Mouse (Mus musculus) lung, postnatal 4 days (tissue): ENCODE measurements around the gene Spint5.

ENCODE experiments used
- DNase-seq, 2 experiments: peaks; one replicate each; pipeline ENCODE4 v3.0.0; 2021

Gene Spint5

DNA sequence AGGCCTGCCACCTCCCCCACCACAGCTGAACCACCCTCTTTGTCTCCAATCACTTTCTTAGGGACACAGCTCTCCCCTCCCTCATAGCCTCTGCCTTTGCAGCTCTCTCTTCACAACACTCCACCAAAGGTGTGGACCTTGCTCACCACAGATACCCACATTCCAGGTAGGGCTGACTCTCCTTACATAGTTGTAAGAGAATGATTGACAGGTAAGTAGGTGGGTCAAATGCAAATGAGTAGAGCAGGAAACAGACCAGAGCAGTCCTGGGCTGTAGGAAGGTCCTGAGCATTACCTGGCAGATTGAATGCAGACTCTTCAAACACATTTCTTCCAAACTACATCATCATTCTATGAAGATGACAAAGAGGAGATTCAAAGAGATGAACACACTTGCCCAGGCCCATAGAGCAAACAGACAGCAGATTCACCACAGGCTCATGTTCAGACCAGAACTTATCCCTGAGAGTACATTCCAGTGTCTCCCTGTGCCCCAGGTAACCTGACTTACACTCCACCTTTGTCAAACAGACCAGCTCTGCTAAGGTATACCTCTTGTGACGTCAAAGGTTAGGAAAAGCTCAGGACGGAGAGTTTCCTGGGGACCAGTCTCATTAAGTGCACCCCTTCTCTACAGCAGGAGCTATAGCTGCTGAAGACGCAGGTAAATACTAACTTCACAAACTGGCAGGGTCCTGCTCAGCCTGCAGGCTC is 22.4 kb downstream of the Spint5 start:
- DNase-seq: no peak

DNA sequence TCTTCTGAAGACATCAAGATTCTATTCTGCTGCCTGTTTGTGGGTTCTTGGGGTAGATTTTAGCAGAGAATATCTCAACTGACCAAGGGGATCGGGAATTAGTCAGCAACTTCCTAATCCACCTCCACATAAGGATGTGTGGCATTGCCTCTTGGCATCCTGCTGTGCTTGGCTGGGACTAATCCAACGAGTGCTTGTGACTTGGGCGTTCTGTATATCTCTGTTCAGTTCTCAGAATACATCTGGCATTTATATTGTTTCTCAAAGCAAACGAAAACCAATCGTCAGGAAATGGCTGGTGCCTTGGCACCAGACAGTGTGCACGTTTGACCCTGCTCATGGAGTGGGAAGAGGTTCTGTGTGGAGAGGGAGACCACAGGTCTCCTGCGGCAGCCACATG is 24.8 kb downstream of the Spint5 start:
- DNase-seq: no peak

DNA sequence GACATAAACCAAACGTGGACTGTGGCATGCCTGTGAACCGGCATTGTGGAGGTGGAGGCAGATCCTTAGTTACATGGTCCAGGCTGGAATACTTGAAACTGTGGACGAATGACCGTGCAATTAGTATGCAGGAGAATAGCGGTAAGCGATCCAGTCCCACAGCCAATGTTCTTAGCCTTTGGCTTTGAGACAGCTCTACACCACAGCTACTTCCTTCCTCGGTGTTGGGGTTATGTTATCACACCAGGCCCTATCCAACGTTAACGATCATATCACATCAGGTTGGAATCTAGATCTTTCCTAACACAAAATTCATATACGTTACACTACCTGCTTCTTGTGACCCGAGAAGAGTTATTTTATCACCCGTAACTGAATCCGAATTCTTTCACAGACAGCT is 29.9 kb downstream of the Spint5 start:
- DNase-seq: no peak

DNA sequence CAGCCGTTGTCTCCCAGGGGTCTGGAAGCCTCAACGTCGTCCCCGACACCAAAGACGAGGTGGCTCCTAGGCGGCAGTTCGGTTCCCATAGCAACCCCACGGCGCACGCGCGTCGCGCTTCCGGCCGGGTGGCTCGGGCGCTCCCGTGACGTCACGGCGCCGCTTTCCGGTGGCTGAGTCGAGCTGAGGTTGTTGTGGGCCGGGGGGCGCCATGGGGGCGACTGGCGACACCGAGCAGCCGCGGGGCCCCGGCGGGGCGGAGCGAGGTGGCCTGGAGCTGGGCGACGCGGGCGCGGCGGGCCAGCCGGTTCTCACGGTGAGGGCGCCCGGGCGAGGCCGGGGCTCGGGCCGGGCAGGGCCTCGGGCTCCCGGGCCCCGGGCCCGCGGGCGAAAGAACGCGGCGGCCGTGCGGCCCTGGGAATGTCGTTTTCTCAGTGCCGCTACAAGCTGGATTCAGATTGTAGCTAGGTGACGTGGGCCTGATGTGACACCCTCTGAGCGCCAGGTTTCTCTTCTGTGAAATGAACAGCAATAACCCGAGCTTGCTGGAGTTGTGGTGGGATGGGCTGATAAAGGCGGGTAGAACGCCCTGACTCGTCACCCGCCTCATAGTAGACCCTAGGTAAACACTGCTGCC is 30.9 kb downstream of the Spint5 start, which contains the start of the genes Wfdc3 and Dnttip1:
Gene Wfdc3 (minus strand): TSS at position 89 of the 637 bp plus-strand sequence.
Gene Dnttip1 (plus strand): TSS at position 141 of the 637 bp plus-strand sequence.
- DNase-seq: peak; percentile 95

DNA sequence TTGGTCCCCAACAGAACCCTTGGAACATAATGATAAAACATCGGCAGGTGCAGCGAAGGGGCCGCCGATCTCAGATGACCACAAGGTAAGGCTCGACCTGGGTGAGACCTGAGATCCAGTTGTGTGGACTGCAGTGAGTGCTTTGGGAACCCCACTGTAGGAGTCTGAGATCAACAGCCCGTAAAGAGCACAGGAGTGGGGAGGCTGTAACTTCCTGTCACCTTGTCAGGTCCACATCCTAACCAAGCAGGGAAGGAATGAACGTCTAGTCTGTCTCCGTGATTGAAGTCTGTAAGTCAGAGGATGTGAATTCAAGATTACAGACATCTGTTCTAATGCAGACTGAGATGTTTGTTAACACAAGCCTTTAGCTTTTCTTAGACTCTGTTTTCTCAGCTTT is 31.6 kb downstream of the Spint5 start:
- DNase-seq: no peak

DNA sequence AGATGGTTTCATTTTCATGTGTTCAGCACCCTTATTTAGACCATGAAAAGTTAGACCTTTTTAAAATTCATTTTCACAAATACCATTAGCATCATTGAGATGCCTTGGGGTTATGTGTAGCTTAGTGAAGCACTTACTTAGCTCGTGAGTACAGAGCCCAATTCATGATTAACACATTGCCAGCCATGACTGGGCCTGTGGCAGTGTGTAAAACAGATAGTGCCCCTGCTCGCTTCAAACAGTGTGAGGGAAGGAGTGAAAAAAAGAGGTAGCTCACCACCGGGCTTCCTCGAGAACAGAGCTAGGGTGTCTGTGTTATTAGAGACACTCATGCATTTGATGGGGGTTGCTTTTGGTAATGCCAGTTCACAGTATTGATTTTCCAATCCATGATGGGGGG is 33.1 kb downstream of the Spint5 start:
- no peak for DNase-seq

DNA sequence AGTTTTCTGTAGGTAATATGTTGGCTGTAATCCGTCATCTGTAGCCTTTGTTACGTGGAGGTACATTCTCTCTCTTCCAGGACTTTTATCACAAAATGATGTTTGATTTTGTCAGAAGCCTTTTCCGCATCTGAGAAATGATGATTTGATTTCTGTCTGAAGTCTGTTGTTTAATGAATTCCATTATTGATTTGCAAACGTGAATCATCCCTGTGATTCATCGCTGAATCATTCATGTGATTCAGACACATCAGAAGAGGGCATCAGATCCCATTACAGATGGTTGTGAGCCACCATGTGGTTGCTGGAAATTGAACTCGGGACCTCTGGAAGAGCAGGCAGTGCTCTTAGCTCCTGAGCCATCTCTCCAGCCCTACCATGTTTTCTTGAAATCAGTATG is 33.9 kb downstream of the Spint5 start:
- DNase-seq: no peak

DNA sequence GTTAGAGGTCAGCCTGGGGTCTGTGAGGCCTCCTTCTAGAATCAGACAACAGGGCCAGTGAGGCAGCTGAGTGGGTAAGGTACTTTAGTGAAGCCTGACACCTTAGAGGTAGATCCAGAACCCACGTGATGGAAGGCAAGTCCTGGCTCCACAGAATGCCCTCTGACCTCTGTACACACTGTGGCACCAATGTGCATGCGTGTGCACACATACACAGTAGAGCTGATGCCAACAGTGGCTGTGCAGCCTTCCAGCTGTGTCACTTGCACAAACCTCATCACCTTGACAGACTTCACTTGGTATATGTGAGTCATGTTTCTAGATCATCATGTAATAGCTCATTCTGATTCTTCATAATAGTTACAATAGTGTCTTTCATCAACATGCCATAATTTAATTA is 37.3 kb downstream of the Spint5 start:
- DNase-seq: no peak

DNA sequence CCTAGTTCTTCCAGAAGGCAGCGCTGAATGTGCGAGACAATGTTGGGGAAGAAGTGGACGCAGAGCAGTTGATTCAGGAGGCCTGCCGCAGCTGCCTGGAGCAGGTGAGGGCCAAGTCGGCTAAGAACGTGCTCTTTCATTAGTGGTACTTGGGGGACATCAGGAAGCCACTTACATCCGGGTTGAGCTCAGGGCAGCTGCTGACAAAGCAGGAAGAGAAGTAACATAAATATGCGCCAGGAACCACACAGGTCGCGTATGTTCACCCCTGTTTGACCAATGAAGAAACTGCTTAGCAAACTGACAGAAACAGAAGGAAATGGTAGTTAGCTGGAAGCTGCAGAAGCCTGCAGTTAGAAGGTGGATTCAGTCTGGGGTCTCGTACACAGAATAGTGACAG is 39.0 kb downstream of the Spint5 start:
- no peak for DNase-seq

DNA sequence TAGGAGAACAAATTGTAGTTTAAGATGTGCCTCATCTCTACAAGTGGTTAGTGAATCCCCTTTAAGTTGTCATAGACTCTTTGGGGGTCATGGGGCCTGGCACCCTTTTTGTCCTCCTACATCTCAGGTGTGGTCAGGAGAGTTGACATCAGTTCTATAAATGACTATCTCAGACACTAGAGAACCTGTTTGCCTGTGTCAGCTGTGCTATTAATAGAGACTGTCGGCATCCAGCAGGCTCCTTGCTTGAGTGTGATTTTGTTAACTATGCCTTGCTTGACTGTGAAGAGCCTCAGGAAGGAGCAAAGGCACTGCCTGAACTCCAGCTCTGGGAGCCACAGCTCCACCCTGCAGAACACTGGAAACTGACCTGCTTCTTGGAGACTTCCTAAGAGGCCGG is 39.7 kb downstream of the Spint5 start:
- no peak for DNase-seq

DNA sequence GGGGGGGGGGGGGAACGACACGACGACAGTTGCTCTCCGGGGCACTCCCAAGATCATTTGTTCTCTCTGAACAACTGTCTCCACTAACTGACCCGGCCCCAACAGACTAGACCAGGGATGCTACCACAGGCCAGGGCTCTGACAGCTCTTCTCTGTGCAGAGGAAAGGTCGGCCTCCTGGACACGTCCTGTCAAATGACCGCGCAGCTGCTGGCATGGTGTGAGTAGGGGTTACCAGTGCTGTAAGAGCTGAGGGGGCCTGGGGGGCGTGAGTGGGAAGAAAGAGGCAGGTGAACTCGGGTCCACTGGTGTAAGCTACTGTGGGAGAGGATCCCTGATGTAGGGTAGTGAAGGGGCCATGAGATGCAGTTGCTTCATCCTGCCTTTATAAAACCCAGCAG is 42.7 kb downstream of the Spint5 start:
- DNase-seq: no peak

DNA sequence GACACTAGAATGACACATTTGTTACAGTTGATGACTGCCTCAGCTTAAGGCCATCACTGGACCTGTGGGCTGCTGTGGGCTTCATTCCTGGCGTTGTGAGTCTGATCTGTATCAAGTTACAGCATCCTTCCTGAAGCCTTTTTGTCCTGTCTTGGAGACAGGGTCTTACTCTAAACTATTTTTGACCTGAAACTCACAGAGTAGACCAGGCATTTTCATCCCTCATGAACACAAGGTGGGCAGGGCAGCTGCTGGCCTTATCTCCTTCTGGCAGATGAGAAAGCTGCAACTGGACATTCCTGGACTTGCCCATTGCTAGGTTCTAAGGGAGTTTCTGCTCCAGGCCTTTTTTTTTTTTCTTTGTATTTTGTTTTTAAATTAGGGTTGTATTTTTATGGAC is 43.6 kb downstream of the Spint5 start:
- no peak for DNase-seq

DNA sequence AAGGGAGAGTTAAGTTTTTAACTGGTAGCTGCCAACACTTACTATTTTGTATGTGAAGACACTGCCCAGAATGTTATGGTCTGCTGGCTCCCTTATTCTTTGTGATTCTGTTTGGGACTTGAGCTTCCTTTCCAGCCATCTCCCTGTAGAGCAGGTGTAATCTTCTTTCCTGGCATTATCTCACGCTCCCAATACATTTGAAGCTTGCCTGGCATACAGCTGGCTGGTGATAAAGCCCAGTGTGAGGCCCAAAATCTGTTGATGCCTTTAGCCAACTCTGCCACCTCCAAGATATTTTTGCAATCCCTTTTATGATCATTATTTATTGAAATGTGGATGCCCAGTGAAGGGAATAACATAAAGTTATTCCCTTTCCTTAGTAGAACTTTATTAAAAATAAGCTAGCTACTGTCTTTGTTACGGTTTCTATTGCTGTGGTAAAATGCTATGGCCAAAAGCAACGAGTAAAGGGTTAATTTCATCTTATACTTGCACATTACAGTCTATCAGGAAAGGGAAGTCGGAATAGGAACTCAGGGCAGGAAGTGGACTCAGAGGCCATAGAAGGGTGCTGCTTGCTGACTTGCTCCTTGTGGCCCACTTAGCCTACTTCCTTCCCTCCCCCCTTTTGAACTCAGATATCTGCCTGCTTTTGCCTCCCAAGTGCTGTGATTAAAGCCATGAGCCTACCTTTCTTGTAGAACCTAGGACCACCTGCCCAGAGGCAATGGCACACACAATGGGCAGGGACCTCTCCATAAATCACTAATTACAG is 45.1 kb downstream of the Spint5 start:
- no peak for DNase-seq

DNA sequence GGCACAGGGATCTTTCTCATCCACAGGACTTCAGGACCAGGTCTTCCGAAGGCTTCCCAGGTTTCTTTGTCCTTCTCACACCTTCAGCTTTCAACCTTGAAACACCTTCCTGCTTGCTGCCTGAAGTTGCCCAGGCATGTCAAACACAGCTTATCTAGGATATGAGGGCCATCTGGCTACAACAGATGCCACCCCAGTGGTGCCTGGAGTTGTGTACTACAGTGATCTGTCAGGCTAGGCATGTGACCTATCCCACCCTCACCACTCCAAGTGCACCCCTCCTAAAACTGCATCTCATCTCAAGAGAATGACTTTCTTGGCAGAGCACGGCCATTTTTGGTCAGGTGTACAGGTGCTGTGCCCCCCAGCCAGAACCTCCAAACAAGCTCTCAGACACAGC is 46.4 kb downstream of the Spint5 start:
- DNase-seq: no peak

DNA sequence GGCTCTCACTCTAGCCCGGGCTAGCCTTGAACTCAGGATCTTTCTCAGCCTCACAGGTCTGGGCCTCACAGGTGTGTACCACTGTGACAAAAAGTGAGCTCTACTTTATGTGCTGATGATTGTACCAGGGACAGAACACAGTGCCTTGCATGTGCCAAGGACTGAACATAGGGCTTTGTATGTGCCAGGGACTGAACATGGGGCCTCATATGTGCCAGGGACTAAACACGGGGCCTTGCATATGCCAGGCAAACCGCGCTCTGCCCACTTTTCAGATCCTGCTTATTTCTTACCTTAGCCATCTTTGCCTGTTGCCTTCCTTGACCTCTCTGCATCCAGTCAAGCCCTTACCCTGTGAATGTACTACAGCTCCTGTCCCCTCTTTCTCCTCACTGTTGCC is 46.9 kb downstream of the Spint5 start:
- no peak for DNase-seq

DNA sequence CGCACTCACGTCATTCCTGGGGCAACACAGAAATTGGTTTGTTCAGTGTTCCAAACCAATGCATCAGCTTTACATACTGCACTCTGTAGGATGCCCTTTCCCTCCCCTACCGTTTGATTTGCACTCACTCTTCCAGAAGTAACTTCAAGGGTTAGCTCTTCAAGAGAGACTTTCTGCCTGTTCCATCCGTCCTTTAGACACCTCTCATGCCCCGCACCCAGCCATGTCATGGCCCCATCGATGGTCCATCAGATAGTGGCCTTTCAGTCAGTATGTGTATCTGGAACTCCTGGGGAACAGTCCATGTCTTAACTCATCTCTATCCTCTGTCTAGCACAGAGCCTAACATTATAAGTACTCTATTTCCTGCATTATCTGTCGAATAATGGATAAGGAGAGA is 47.5 kb downstream of the Spint5 start:
- DNase-seq: no peak

DNA sequence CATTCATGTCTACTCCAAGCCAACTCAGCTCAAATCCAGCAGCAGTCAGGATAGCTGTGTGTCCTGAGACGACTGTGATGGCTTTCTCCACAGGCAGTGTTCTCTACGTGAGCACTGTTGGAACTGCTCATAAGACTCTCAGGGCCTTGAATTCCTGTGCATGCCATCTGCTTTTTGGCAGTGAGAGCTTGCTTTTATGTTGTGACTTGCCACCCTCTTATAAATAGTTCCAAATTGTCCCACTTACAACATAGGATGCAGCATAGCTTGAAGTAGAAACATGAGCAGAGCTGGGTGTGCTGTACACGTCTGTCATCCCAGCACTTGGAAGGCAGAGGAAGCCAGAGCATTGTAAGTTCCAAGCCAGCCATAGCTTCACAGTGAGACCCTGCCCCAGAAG is 50.7 kb downstream of the Spint5 start:
- DNase-seq: no peak
